Mouse (Mus musculus) frontal cortex, postnatal 10 days (tissue): Measurements from ENCODE around the gene Asb4.

ENCODE experiments used
- DNase-seq, 2 experiments: peaks; one replicate each; pipeline ENCODE4 v3.0.0; 2022; ENCODE audit warnings: low spot score in 2 of 2, mixed read lengths in 1 of 2

The Asb4 gene

GRCm38 (mm10) chr6:5390952-5391351 lies 7.8 kb downstream of the Asb4 start:
- DNase-seq: no peak

DNA sequence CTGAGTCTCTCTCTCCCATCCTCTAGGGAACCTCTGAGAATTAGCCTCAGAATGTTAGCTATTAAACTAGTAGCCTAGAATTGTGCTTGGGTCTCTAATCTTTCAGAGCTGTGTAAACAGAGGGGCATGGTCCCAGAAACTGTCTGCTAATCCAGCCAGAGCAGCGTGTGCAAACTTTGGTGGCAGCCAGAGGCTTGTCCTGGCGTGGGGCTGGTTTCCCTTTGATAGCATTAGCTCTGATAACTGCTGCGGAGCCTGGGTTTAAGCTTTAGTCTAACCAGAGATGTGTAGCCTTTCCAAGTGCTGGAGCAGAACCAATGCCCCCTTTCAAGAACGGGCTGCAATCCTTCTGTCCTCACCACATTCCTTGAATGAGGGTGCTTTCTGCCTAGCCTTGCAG lies 11.8 kb downstream of the Asb4 start:
- DNase-seq: no peak

DNA sequence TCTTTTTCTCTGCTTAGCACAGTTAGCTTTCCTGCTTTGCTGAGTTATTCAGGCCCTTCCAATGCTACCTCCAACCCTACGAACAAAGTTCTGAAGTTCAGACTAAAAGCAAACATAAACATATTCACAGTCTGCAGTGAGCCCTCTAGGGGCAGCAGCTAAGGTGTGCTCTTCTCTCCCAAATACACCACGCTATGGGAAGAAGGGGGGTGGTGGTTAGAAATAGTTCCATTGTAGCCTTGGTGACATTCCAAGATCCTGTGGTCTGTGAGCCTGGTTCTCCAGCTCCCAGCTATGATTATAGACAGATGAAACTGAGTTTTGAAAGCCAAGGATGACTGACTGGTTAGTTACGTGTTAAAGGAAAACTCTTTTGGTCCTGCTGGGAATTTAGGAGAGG lies 13.6 kb downstream of the Asb4 start:
- DNase-seq: no peak

DNA sequence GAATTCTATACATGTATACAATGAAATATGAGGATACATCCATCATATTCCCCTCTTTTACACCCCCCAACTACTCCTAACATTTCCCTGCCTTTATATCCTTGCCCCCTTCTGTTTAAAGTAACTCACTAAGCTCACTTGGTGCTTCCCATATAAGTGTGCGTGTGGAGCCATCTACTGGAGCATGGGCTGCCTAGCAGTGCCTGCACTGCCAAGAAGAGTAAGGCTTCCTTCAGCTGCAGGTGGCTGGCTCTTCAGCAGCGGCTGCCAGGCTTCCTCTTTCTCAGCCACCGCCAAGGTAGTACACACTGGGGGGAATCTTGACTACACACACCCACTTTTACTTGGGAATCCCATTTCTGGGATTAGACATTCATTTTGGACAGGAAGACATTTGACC lies 18.2 kb downstream of the Asb4 start:
- peak in 1 of 2 experiments; percentile 74 for DNase-seq

- no peak for DNase-seq
Observed at GRCm38 (mm10) chr6:5403095-5403815, 20.1 kb downstream of the Asb4 start.

- DNase-seq: no peak
Observed at GRCm38 (mm10) chr6:5404016-5404415, 20.8 kb downstream of the Asb4 start.

DNA sequence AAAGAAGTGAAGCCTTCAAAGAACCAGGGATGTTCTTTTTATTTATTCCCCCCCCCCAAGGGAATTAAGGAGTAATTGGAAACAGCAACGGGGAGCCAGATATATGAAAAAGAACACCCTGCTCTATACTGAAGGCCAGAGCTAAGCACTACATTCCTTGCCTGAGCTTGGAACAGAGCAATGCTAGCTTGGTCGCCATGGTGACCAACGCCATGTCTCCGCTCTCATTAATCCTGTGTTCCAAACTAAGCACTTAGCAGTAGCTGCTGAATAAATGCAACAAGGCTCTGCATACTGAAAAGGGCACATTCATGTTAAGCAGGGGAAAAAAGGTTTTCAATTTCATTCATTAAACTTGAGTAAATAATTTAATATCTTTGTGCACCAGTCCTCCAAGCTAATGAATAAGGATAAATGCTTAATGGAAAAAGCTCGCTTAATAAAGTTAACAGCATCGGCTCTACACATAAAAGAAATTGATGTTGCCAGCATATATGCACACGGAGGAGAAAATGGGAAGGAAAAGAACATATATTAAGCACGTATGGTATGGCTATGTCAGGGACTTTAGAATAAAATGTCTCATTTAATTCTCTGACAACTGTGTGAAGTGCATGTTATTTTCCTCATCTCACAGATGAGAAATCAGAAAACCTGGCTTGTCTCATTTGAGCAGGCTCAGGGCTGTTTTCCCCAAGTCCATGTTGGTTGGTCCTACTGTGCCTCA lies 25.4 kb downstream of the Asb4 start:
- DNase-seq: peak; percentile 35 to 42

- DNase-seq: no peak
Observed at GRCm38 (mm10) chr6:5409676-5410075, 26.5 kb downstream of the Asb4 start.

DNA sequence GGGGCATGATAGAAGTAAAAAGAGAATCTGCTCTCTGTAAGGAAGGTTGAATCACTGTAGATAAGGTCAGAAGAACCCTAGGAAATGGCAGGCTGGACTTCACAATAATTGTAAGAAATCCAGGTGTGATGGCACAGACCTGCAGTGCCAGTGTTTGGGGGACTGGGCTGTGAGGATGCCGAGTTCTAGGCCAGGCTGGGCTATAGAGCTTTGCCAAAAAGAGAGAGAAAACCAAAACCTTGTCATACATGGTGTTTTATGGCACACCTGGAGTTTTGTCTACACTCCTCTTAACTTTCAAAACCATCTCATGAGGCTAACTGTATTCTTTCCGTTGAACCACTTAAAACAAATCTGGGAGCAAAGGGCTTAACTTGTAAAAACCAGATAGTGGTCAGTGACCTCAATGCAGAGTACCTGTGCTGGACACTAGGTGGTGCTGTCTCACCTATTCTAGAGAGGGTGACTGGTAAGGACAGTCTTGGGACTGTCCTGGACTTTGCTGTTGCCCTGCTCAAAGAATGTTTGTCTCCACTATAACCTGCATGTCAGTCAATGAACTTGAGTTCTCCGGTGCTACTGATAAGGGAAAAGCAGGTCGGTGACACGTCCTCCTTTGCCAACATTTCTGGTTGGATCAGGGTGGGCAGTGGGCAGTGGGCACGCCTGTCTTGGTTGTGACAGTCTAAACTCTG lies 27.7 kb downstream of the Asb4 start:
- DNase-seq: peak in 1 of 2 experiments; percentile 54

DNA sequence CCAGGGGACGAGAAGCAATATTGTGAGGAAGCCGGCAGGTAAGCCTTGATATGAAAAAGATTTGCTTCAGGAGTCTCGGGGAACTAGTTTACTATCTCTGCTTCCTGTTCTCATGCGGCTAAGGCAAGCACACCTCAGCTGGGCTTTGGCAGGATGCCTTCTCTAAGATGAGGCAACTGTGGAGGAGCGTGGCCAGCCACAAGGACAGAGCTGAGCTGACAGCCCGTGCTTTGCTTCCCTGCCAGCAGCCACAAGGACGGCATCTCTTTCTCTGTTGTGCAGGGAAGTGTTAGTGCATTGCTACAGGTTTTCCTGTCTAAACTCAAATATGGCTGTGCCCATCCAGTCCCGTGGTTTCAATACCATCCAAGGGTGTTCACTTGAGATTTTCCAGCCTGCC lies 30.1 kb downstream of the Asb4 start:
- no peak for DNase-seq

DNA sequence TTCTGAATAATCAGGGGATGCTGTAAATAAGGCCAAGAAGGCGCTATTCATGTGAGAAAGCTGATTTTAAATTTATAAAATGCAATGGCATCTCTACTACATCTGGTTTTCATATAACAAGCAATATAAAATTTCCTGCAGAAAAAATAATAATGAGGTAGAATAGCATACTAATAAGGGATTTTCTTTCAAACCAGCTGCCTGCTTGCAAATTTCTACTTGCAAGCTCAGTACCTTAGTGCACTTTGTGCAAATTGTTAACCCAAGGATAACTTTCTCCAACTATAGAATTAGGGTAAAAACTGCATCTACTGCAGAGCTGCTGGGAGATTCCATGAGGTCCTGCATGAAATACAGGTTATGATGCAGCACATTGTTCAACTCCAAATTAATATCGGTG lies 38.3 kb downstream of the Asb4 start:
- DNase-seq: no peak

DNA sequence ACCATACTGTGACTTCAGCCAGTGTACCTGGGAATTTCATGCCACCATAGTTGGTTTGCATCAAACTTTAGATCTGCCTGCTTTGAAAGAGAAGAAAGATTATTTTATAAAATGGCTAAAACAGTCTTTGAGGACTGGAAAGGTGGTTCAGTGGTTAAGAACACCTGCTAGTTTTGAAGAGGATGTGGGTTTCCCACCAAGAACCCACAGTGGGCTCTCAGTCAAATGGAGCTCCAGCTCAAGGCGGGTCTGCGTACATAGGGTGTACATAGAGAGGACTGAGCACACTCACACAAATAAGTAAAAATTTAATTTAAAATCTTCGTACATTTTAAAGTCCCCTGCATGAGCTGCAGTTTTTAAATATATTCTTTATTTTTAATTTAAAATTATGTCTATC lies 39.2 kb downstream of the Asb4 start:
- DNase-seq: no peak

- no peak for DNase-seq
Observed at GRCm38 (mm10) chr6:5423594-5423993, 40.4 kb downstream of the Asb4 start.

- no peak for DNase-seq
Observed at GRCm38 (mm10) chr6:5427033-5427432, 43.8 kb downstream of the Asb4 start.

- no peak for DNase-seq
Observed at GRCm38 (mm10) chr6:5429562-5429961, 46.4 kb downstream of the Asb4 start.

DNA sequence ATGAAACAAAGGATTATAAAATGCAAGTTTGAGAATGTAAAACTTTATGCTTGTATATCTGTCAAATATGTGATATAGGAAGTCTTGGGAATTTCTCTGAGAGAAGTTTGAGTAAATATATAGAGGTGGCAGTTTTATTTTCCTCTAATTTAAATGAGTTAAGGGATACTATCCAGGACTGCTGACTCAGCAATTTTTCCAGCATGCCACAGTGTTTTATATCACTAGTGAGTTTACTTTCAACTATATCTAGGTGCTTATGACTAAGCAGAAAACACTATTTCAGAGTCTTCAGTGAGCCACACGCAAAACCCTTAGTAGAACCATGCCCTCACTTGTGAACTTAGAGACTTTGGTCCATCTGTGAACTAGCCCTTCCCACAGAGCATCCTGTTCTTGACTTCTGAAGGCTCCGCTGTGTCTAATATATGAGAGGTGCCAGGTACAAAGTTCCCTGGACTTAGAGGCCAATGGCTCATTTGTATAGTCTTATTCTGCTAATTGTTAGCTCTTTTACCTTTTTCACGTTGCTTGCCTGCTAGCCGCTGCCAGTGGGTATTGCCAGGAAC lies 46.9 kb downstream of the Asb4 start:
- no peak for DNase-seq

- DNase-seq: no peak
Observed at GRCm38 (mm10) chr6:5433887-5434286, 50.7 kb downstream of the Asb4 start.

DNA sequence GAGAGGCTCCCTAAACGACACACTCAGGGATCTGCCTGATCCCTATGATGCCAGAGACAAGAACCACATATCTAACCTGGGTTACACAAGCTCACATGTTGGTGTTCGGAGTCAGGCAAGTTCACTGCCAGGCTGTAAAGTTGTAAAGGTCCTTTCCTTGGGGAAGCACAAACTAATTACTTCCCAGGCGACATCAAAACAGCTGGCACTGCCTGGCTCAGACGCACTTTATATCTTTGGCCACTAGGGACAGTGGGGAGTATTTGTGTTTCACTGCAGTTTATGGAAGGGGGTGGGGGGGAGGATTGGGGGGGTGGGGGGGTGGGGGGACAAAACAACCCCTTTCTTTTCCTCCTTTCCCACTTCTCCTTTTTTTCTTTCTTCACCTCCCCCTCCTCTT lies 54.6 kb downstream of the Asb4 start:
- no peak for DNase-seq

- no peak for DNase-seq
Observed at GRCm38 (mm10) chr6:5441221-5441620, 58.0 kb downstream of the Asb4 start.

GRCm38 (mm10) chr6:5442316-5443085 lies 59.3 kb downstream of the Asb4 start:
- DNase-seq: no peak

GRCm38 (mm10) chr6:5443104-5443863 lies 60.1 kb downstream of the Asb4 start:
- no peak for DNase-seq
